Comparison of ENCODE assay signal across 9 mouse cellular contexts in the genomic region with DNA sequence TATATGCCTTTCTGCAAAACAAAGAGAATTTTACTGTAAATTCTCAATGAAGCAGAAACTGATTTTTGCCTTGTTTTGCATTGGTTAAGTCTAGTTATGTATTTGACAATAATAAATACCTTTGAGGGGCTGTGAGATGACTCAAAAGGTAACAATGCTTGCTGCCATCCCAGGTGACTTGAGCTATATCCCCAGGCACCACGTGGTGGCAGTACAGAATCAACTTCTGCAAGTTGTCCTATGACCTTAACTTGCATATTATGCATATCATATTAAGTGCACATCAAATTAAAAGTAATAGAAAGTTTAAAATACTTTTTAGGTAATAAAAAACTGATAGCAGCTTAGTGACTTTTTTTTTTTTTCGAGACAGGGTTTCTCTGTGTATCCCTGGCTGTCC. TPM values are rescaled to one million over a fixed set of nuclear protein-coding genes. Genes with fewer than 3 reads are reported as not detected.
A peak's percentile ranks its signal among the peaks of the same experiment; 100 is the strongest.
DNase-seq lines count a peak whose midpoint lies in the region; ATAC-seq lines count a peak whose summit lies in the region.
"Had no signal": no experiment of that assay in that cellular context is flagged by ENCODE, and none has a peak within 500 bp of the region (broad histone marks: within the 10 kb centered on the region; RNA-seq: fewer than 3 reads in every experiment).

No protein-coding gene starts in this region.

- no peak overlapping the region for H3K4me2 ChIP-seq in embryonic facial prominence, embryonic 11.5 days (ENCODE audit: low read depth, low read length)

- WGBS in embryonic facial prominence, embryonic 11.5 days: 40% methylated on average over 2 of the region's 2 CpGs

- no peaks in the 10 kb centered on the region for H3K36me3 ChIP-seq in embryonic facial prominence, embryonic 11.5 days (replicated peaks; ENCODE audit: control insufficient read depth, insufficient read depth, low read depth, low read length)

- no peak overlapping the region for H3K4me3 ChIP-seq in embryonic facial prominence, embryonic 11.5 days (ENCODE audit: low read depth, low read length)

- ATAC-seq in embryonic facial prominence, embryonic 11.5 days (replicated peaks; ENCODE audit: insufficient number of reproducible peaks, low FRiP score, low TSS enrichment, low read depth): no peak

- H3K27ac ChIP-seq in embryonic facial prominence, embryonic 11.5 days (replicated peaks; ENCODE audit: low read depth, low read length): no peak overlapping the region

- no peaks in the 10 kb centered on the region for H3K4me1 ChIP-seq in embryonic facial prominence, embryonic 11.5 days (ENCODE audit: control insufficient read depth, insufficient read depth, low read length)

- H3K27me3 ChIP-seq in embryonic facial prominence, embryonic 11.5 days (ENCODE audit: control insufficient read depth, insufficient read depth, low read length): no peaks in the 10 kb centered on the region

- peak; percentile 40 for DNase-seq in heart, postnatal 4 days
- DNase-seq in heart, adult 8-10 months (ENCODE audit: low spot score): no peak
- peak; percentile 26 for DNase-seq in urinary bladder, postnatal 14 days (ENCODE audit: low spot score)
- DNase-seq in urinary bladder, postnatal 10 days (ENCODE audit: low spot score): no peak
- DNase-seq in embryonic facial prominence, embryonic 11.5 days (ENCODE audit: low spot score): peak; percentile 6
- peak; percentile 29 for DNase-seq in thymus, postnatal 14 days
- no peak for DNase-seq in MN1 (ENCODE audit: low spot score)
- DNase-seq in cerebellum, postnatal 36 days: no peak

- H3K9me3 ChIP-seq in embryonic facial prominence, embryonic 11.5 days (replicated peaks; ENCODE audit: control insufficient read depth, low read length): no peaks in the 10 kb centered on the region

- H3K9ac ChIP-seq in embryonic facial prominence, embryonic 11.5 days (replicated peaks; ENCODE audit: low read length): no peak overlapping the region

RNA-seq across cellular contexts. Expression of a gene that starts 17.4 kb away (rescaled TPM):
- total RNA-seq in heart, postnatal 4 days (2021): not detected
- not detected for total RNA-seq in heart, adult 8-10 months (2022)
- not detected in 2 replicates for polyA plus RNA-seq in embryonic facial prominence, embryonic 11.5 days (2014; fragmentation: Nextera tagmentation; extraction: Ambion mirVana)

RNA-seq across cellular contexts. Expression of a gene that starts 57.9 kb away (rescaled TPM):
- total RNA-seq in heart, postnatal 4 days (2021): 1 to 10 TPM; 1.5 to 1.8 TPM
- total RNA-seq in heart, adult 8-10 months (2022): 1 to 10 TPM in 3 of 4 experiments, under 1 TPM in 1; 0.76 to 2.2 (median 1.8) TPM
- 0.25 and 1.5 TPM in 2 replicates for polyA plus RNA-seq in embryonic facial prominence, embryonic 11.5 days (2014; fragmentation: Nextera tagmentation; extraction: Ambion mirVana)
- total RNA-seq: layer of hippocampus, postnatal 25 days had no signal

Comparison
In these comparisons a context has a peak if more than half of its experiments do, and no peak if none do; other contexts are left out.
1. DNase-seq: peak in heart, postnatal 4 days (single experiment), urinary bladder, postnatal 14 days (single experiment), embryonic facial prominence, embryonic 11.5 days (single experiment) and thymus, postnatal 14 days (single experiment); none in heart, adult 8-10 months (single experiment), urinary bladder, postnatal 10 days (single experiment), MN1 (single experiment) and cerebellum, postnatal 36 days (0 of 2).